Mouse (Mus musculus): ENCODE measurements around the gene Acer3. TPM values are rescaled to one million over a fixed set of nuclear protein-coding genes. Genes with fewer than 3 reads are reported as not detected.

The Acer3 gene
- total RNA-seq, 2 experiments from 2014 or later, result 17.0 to 18.4 TPM

GRCm38 (mm10) chr7:98163700-98164099, 157.3 kb downstream of the Acer3 start:
- ATAC-seq (replicated peaks; ENCODE audit: low FRiP score, poor library complexity, severe bottlenecking), result no peak

GRCm38 (mm10) chr7:98162239-98162638, 158.8 kb downstream of the Acer3 start:
- no peak for ATAC-seq (replicated peaks; ENCODE audit: low FRiP score, poor library complexity, severe bottlenecking)

GRCm38 (mm10) chr7:98160041-98160740, 160.8 kb downstream of the Acer3 start:
- ATAC-seq (replicated peaks; ENCODE audit: low FRiP score, poor library complexity, severe bottlenecking), result no peak

GRCm38 (mm10) chr7:98158481-98158880, 162.5 kb downstream of the Acer3 start:
- ATAC-seq (replicated peaks; ENCODE audit: low FRiP score, poor library complexity, severe bottlenecking), result peak; percentile 48

- no peak for ATAC-seq (replicated peaks; ENCODE audit: low FRiP score, poor library complexity, severe bottlenecking)
Measured at GRCm38 (mm10) chr7:98157636-98158332, 163.2 kb downstream of the Acer3 start.

Other genes starting within 250 kb of the Acer3 start
- 4.4 and 12.7 TPM in 2 replicates for gene Myo7a, start 201.7 kb downstream of the Acer3 start, total RNA-seq (2015; ENCODE audit: low replicate concordance)
- 2.8 and 7.0 TPM in 2 replicates for gene Myo7a, start 201.7 kb downstream of the Acer3 start, total RNA-seq (2017; ENCODE audit: low replicate concordance)
- 4.8 and 5.0 TPM in 2 replicates for gene Omp, start 175.7 kb downstream of the Acer3 start, total RNA-seq (2015; ENCODE audit: low replicate concordance)
- gene Omp, start 175.7 kb downstream of the Acer3 start, total RNA-seq (2017; ENCODE audit: low replicate concordance), result 11.2 and 20.9 TPM in 2 replicates
- 18.0 and 21.7 TPM in 2 replicates for gene Capn5, start 142.9 kb downstream of the Acer3 start, total RNA-seq (2015; ENCODE audit: low replicate concordance)
- 20.1 and 31.3 TPM in 2 replicates for gene Capn5, start 142.9 kb downstream of the Acer3 start, total RNA-seq (2017; ENCODE audit: low replicate concordance)
- gene B3gnt6, start 121.7 kb downstream of the Acer3 start, total RNA-seq (2015; ENCODE audit: low replicate concordance), result not detected in 2 replicates
- gene B3gnt6, start 121.7 kb downstream of the Acer3 start, total RNA-seq (2017; ENCODE audit: low replicate concordance), result not detected in 2 replicates
- not detected in 2 replicates for gene Tsku, start 40.1 kb upstream of the Acer3 start, total RNA-seq (2015; ENCODE audit: low replicate concordance)
- 1.1 TPM in 1 of 2 replicates, not detected in the other for gene Tsku, start 40.1 kb upstream of the Acer3 start, total RNA-seq (2017; ENCODE audit: low replicate concordance)
- gene Gucy2d, start 119.2 kb upstream of the Acer3 start, total RNA-seq (2015; ENCODE audit: low replicate concordance), result not detected in 2 replicates
- gene Gucy2d, start 119.2 kb upstream of the Acer3 start, total RNA-seq (2017; ENCODE audit: low replicate concordance), result not detected in 2 replicates
- not detected in 2 replicates for gene Lrrc32, start 168.1 kb upstream of the Acer3 start, total RNA-seq (2015; ENCODE audit: low replicate concordance)
- not detected in 2 replicates for gene Lrrc32, start 168.1 kb upstream of the Acer3 start, total RNA-seq (2017; ENCODE audit: low replicate concordance)